Mouse (Mus musculus): Measurements from ENCODE around the gene Olig2.

- TF ChIP-seq CTCF (IDR thresholded peaks at IDR 0.05; ENCODE audit: extremely low read depth, insufficient read length, insufficient replicate concordance, low read depth, low read length), result no peak
- TF ChIP-seq POLR2A (IDR thresholded peaks at IDR 0.05; ENCODE audit: low read depth, low read length), result no peak
These were observed 40.7 kb downstream of the Olig2 start for GRCm38 (mm10) chr16:91265972-91266371.
